15 mouse cellular contexts compared by ENCODE assay signal in the genomic region with DNA sequence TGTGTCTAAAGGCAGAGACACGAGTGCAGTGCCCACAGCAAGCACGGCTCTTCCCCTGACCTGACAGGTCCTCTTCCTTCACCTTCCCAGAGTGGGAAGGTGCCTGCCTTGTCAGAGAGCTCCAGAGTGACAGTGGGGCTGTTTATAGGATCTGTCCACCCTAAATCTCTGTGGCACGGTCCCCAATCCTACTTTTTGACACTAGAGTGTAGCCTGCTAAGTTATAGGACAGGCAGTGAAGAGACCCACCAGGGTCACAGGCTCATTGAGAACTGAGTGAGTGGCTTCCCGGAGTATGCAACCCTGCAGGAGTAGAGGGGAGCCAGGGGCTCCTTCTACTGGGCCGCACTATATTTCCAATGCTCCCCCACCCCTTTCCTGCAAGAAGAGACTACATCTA. TPM values are rescaled to one million over a fixed set of nuclear protein-coding genes. Genes with fewer than 3 reads are reported as not detected.
A peak's percentile ranks its signal among the peaks of the same experiment; 100 is the strongest.
DNase-seq lines count a peak whose midpoint lies in the region; ATAC-seq and TF ChIP-seq lines count a peak whose summit lies in the region.
"Had no signal": no experiment of that assay in that cellular context is flagged by ENCODE, and none has a peak within 500 bp of the region (broad histone marks: within the 10 kb centered on the region; RNA-seq: fewer than 3 reads in every experiment).

No protein-coding gene starts in this region.

- H3K36me3 ChIP-seq in heart, embryonic 13.5 days = 0 out of 2 replicates have a peak, but pooled peaks cover 4% of the 10 kb centered on the region
- no peaks in the 10 kb centered on the region for H3K36me3 ChIP-seq in intestine, embryonic 16.5 days (ENCODE audit: control insufficient read depth, insufficient read depth, low read length)

- H3K4me1 ChIP-seq in heart, embryonic 13.5 days = peaks cover 52% of the 10 kb centered on the region
- peaks cover 27% of the 10 kb centered on the region for H3K4me1 ChIP-seq in intestine, embryonic 16.5 days (ENCODE audit: control insufficient read depth, insufficient read depth, low read length)
- peaks cover 20% of the 10 kb centered on the region for H3K4me1 ChIP-seq in olfactory bulb, adult 2 months (ENCODE audit: control insufficient read depth, insufficient read depth, low read length)

- no peak for TF ChIP-seq POLR2A in olfactory bulb, adult 2 months (IDR thresholded peaks at IDR 0.05; ENCODE audit: insufficient read depth, low read depth, low read length)

- 63% methylated on average over 5 of the region's 5 CpGs for WGBS in heart, embryonic 13.5 days
- WGBS in intestine, embryonic 16.5 days = 74% methylated on average over 5 of the region's 5 CpGs
- WGBS in olfactory bulb, adult 2 months = 88% methylated on average over 5 of the region's 5 CpGs

- no peak for ATAC-seq in heart, embryonic 13.5 days (ENCODE audit: extremely low read depth, insufficient number of reproducible peaks, low FRiP score, low TSS enrichment)
- no peak for ATAC-seq in intestine, embryonic 16.5 days
- ATAC-seq: activated CD4-positive, CD25-positive, alpha-beta regulatory T cell, adult 4 months; inflammation-experienced regulatory T-cells, adult 6 months had no signal

- no peak overlapping the region for H3K4me3 ChIP-seq in heart, embryonic 13.5 days
- H3K4me3 ChIP-seq in intestine, embryonic 16.5 days (ENCODE audit: low read length) = no peak overlapping the region
- H3K4me3 ChIP-seq in olfactory bulb, adult 2 months (ENCODE audit: insufficient read depth, low read depth, low read length) = no peak overlapping the region
- H3K4me3 ChIP-seq: megakaryocyte, embryonic 14.5 days had no signal

- no peak for TF ChIP-seq CTCF in olfactory bulb, adult 2 months (IDR thresholded peaks at IDR 0.05; ENCODE audit: insufficient read depth, low read depth, low read length)

- H3K9ac ChIP-seq in heart, embryonic 13.5 days = no peak overlapping the region
- H3K9ac ChIP-seq in intestine, embryonic 16.5 days (ENCODE audit: low read depth, low read length) = 0 out of 2 replicates have a peak overlapping the region, but pooled peaks have one; percentile 29

- H3K9me3 ChIP-seq in heart, embryonic 13.5 days = no peaks in the 10 kb centered on the region
- H3K9me3 ChIP-seq in intestine, embryonic 16.5 days (ENCODE audit: control insufficient read depth, low read length) = no peaks in the 10 kb centered on the region

- DNase-seq in heart, adult 9 months (ENCODE audit: low spot score in 2 of 2) = no peak
- DNase-seq in kidney, postnatal 10 days = peak; percentile 7
- no peak for DNase-seq in kidney, adult 9 months
- no peak for DNase-seq in left cerebral cortex, adult 9 months (ENCODE audit: low spot score in 2 of 2)
- DNase-seq: cerebellum, adult 11-12 months; right cerebral cortex, postnatal 14 days; thymus, postnatal 4 days had no signal

- H3K4me2 ChIP-seq in heart, embryonic 13.5 days = peak overlapping the region; percentile 75; the same call in 1 of the 2 replicates
- no peak overlapping the region for H3K4me2 ChIP-seq in intestine, embryonic 16.5 days (ENCODE audit: low read depth, low read length)

- no peaks in the 10 kb centered on the region for H3K27me3 ChIP-seq in heart, embryonic 13.5 days (replicated peaks)
- H3K27me3 ChIP-seq in intestine, embryonic 16.5 days (replicated peaks; ENCODE audit: control insufficient read depth, insufficient read depth, low read length) = no peaks in the 10 kb centered on the region; the same call in 1 of the 2 replicates

- peak overlapping the region; percentile 75 for H3K27ac ChIP-seq in heart, embryonic 13.5 days (replicated peaks)
- H3K27ac ChIP-seq in intestine, embryonic 16.5 days (ENCODE audit: low read length) = no peak overlapping the region
- peak overlapping the region; percentile 89; the same call in 1 of the 2 replicates for H3K27ac ChIP-seq in olfactory bulb, adult 2 months (ENCODE audit: insufficient read depth, low read depth, low read length)

RNA-seq across cellular contexts. Expression of a gene that starts 2.4 kb away (rescaled TPM):
- 9.0 and 12.4 TPM in 2 replicates for polyA plus RNA-seq in heart, embryonic 13.5 days (2015; fragmentation: Nextera tagmentation; extraction: Ambion mirVana)
- 14.1 and 14.9 TPM in 2 replicates for polyA plus RNA-seq in intestine, embryonic 16.5 days (2015; fragmentation: Nextera tagmentation; extraction: Ambion mirVana)
- not detected in 2 replicates for polyA plus RNA-seq in olfactory bulb, adult 2 months (2012; ENCODE audit: insufficient read depth, insufficient read length, low replicate concordance, missing spikeins)

RNA-seq across cellular contexts. Expression of a gene that starts 16.1 kb away (rescaled TPM):
- polyA plus RNA-seq in heart, embryonic 13.5 days (2015; fragmentation: Nextera tagmentation; extraction: Ambion mirVana) = not detected in 2 replicates
- not detected in 2 replicates for polyA plus RNA-seq in intestine, embryonic 16.5 days (2015; fragmentation: Nextera tagmentation; extraction: Ambion mirVana)
- polyA plus RNA-seq in olfactory bulb, adult 2 months (2012; ENCODE audit: insufficient read depth, insufficient read length, low replicate concordance, missing spikeins) = not detected in 2 replicates
- polyA plus RNA-seq: activated CD4-positive, CD25-positive, alpha-beta regulatory T cell, adult 4 months; inflammation-experienced regulatory T-cells, adult 6 months; limb, embryonic 14.5 days; stomach, embryonic 14.5 days had no signal

RNA-seq across cellular contexts. Expression of a gene that starts 23.6 kb away (rescaled TPM):
- 473 and 541 TPM in 2 replicates for polyA plus RNA-seq in heart, embryonic 13.5 days (2015; fragmentation: Nextera tagmentation; extraction: Ambion mirVana)
- 561 and 588 TPM in 2 replicates for polyA plus RNA-seq in intestine, embryonic 16.5 days (2015; fragmentation: Nextera tagmentation; extraction: Ambion mirVana)
- not detected in 2 replicates for polyA plus RNA-seq in olfactory bulb, adult 2 months (2012; ENCODE audit: insufficient read depth, insufficient read length, low replicate concordance, missing spikeins)

RNA-seq across cellular contexts. Expression of a gene that starts 29.3 kb away (rescaled TPM):
- polyA plus RNA-seq in heart, embryonic 13.5 days (2015; fragmentation: Nextera tagmentation; extraction: Ambion mirVana) = 0.48 and 1.2 TPM in 2 replicates
- polyA plus RNA-seq in intestine, embryonic 16.5 days (2015; fragmentation: Nextera tagmentation; extraction: Ambion mirVana) = 0.67 and 1.8 TPM in 2 replicates
- polyA plus RNA-seq in olfactory bulb, adult 2 months (2012; ENCODE audit: insufficient read depth, insufficient read length, low replicate concordance, missing spikeins) = not detected in 2 replicates
- polyA plus RNA-seq: activated CD4-positive, CD25-positive, alpha-beta regulatory T cell, adult 4 months; inflammation-experienced regulatory T-cells, adult 6 months; limb, embryonic 14.5 days; stomach, embryonic 14.5 days had no signal

RNA-seq across cellular contexts. Expression of a gene that starts 38.9 kb away (rescaled TPM):
- polyA plus RNA-seq in heart, embryonic 13.5 days (2015; fragmentation: Nextera tagmentation; extraction: Ambion mirVana) = 334 and 366 TPM in 2 replicates
- polyA plus RNA-seq in intestine, embryonic 16.5 days (2015; fragmentation: Nextera tagmentation; extraction: Ambion mirVana) = 332 and 340 TPM in 2 replicates
- polyA plus RNA-seq in olfactory bulb, adult 2 months (2012; ENCODE audit: insufficient read depth, insufficient read length, low replicate concordance, missing spikeins) = not detected in 2 replicates
